Mouse (Mus musculus) E14TG2a.4 (cell line): ENCODE data around the gene Nlrc3.

Experiments
- CTCF ChIP-seq: conservative IDR thresholded peaks from 2 replicates; pipeline ENCODE4 v1.5.1; 2014; ENCODE audit warnings: low read length
- POU5F1 ChIP-seq: IDR thresholded peaks from 2 replicates; pipeline ENCODE4 v1.6.1; 2014; ENCODE audit warnings: low read length, borderline replicate concordance

- TF ChIP-seq CTCF (no peak), POU5F1 (no peak)
Observed at GRCm38 (mm10) chr16:3982173-3982572, 5.7 kb upstream of the Nlrc3 start.
